Mouse (Mus musculus): ENCODE results near the gene Kifc5b. TPM values are rescaled to one million over a fixed set of nuclear protein-coding genes. Genes with fewer than 3 reads are reported as not detected.

Gene Kifc5b
- polyA plus RNA-seq, 1 experiment from 2014 or later, result 0.94 TPM

GRCm38 (mm10) chr17:26932839-26933398, 16.0 kb downstream of the Kifc5b start, which contains the start of gene Phf1:
Gene Phf1, plus strand, starts transcription at chr17:26933052.
- H3K27ac ChIP-seq (ENCODE audit: low read depth, low read length), result peak within 1 kb of the TSS; percentile 71
- 0 out of 2 replicates have a peak, but pooled peaks cover 6% of the 10 kb centered on the region for H3K4me1 ChIP-seq (replicated peaks; ENCODE audit: control insufficient read depth, insufficient read depth, low read length)
- peak within 1 kb of the TSS; percentile 82 for H3K4me3 ChIP-seq (ENCODE audit: low read depth, low read length)
- peak within 1 kb of the TSS; percentile 76 for H3K9ac ChIP-seq (ENCODE audit: low read depth, low read length)
- H3K36me3 ChIP-seq (ENCODE audit: control insufficient read depth, insufficient read depth), result peaks cover 37% of the 10 kb centered on the region
- under 1% methylated on average over 29 of the region's 43 CpGs for WGBS
- peak within 1 kb of the TSS; percentile 98 for H3K4me2 ChIP-seq (replicated peaks; ENCODE audit: low read depth)
- no peaks in the 10 kb centered on the region for H3K27me3 ChIP-seq (replicated peaks; ENCODE audit: control insufficient read depth, insufficient read depth, low read length)
- no peaks in the 10 kb centered on the region for H3K9me3 ChIP-seq (ENCODE audit: control insufficient read depth)
- TF ChIP-seq CTCF (IDR thresholded peaks at IDR 0.05; ENCODE audit: low read depth), result no peak
- ATAC-seq, result peak; percentile 87

DNA sequence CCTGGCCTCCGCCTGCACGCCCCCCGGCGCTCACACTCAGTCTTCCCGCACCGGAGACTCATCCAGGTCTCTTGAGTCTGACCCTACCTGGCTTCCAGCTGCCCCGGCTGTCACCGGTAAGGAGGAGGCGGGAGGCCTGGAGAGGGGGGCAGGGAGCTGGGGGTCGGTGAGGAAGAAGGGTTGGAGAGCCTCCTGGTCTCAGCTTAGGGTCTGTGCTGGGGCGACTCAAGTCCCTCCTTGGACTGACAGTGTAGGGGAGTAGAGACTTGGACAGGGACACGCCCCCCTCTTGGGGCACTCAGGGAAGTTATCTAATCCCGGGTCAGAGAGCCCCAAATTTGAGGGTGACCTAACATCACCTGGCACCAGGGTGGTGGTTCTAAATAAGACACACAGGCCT, 16.5 kb downstream of the Kifc5b start:
- ATAC-seq, result peak; percentile 3; the same call in 1 of the 2 replicates
- peak overlapping the region; percentile 76 for H3K9ac ChIP-seq (ENCODE audit: low read depth, low read length)
- peak overlapping the region; percentile 98 for H3K4me2 ChIP-seq (replicated peaks; ENCODE audit: low read depth)
- no peaks in the 10 kb centered on the region for H3K27me3 ChIP-seq (replicated peaks; ENCODE audit: control insufficient read depth, insufficient read depth, low read length)
- H3K36me3 ChIP-seq (ENCODE audit: control insufficient read depth, insufficient read depth), result peaks cover 37% of the 10 kb centered on the region
- H3K4me3 ChIP-seq (ENCODE audit: low read depth, low read length), result peak overlapping the region; percentile 82
- H3K27ac ChIP-seq (ENCODE audit: low read depth, low read length), result peak overlapping the region; percentile 71
- TF ChIP-seq CTCF (IDR thresholded peaks at IDR 0.05; ENCODE audit: low read depth), result 0 out of 2 replicates have a peak, but pooled peaks have one; percentile 15
- no peaks in the 10 kb centered on the region for H3K9me3 ChIP-seq (ENCODE audit: control insufficient read depth)
- 0 out of 2 replicates have a peak, but pooled peaks cover 6% of the 10 kb centered on the region for H3K4me1 ChIP-seq (replicated peaks; ENCODE audit: control insufficient read depth, insufficient read depth, low read length)
- 4% methylated on average over 13 of the region's 13 CpGs for WGBS

DNA sequence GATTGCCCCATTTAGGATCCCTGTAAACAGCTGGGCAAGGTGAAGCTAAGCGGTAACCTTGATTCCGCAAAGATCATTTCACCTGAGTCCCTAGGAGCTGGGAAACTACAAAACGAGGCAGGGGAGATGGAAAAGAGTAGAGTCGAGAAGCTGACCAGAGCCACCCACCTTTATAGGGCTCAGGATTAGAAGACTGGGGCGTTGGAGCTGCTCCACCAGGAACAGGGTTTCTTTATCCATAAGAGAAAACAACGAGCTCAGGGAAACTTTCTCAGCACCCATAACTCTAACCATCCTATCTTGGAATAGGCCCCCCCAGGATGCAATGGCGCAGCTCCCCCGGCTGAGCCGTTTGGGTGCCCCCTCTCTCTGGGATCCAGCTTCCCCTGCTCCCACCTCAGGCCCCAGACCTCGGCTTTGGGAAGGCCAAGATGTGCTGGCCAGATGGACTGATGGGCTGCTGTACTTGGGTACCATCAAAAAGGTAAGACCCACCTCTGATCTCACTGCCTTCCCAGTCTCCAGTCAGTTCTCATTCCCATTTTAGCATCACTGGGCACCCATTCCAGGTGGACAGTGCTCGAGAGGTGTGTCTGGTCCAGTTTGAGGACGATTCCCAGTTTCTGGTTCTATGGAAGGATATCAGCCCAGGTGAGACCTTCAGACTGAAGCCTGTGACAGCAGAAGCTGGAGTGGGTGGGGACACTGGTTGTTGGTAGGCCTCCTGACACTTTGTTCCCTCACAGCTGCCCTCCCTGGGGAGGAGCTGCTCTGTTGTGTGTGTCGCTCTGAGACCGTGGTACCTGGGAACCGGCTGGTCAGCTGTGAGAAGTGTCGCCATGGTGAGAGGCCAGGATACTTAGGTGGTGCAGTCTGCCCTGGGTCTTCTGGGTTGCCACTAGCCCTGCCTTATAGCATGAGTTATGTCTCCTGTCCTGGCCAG, 17.3 kb downstream of the Kifc5b start:
- peak overlapping the region; percentile 76 for H3K9ac ChIP-seq (ENCODE audit: low read depth, low read length)
- no peaks in the 10 kb centered on the region for H3K27me3 ChIP-seq (replicated peaks; ENCODE audit: control insufficient read depth, insufficient read depth, low read length)
- H3K4me1 ChIP-seq (replicated peaks; ENCODE audit: control insufficient read depth, insufficient read depth, low read length), result 0 out of 2 replicates have a peak, but pooled peaks cover 6% of the 10 kb centered on the region
- 72% methylated on average over 16 of the region's 16 CpGs for WGBS
- peak overlapping the region; percentile 82 for H3K4me3 ChIP-seq (ENCODE audit: low read depth, low read length)
- peak overlapping the region; percentile 98 for H3K4me2 ChIP-seq (replicated peaks; ENCODE audit: low read depth)
- peaks cover 33% of the 10 kb centered on the region for H3K36me3 ChIP-seq (ENCODE audit: control insufficient read depth, insufficient read depth)
- H3K9me3 ChIP-seq (ENCODE audit: control insufficient read depth), result no peaks in the 10 kb centered on the region
- TF ChIP-seq CTCF (IDR thresholded peaks at IDR 0.05; ENCODE audit: low read depth), result no peak
- no peak for ATAC-seq
- no peak overlapping the region; the same call in 1 of the 2 replicates for H3K27ac ChIP-seq (ENCODE audit: low read depth, low read length)

- no peak for ATAC-seq
Observed at GRCm38 (mm10) chr17:26935027-26935426, 18.1 kb downstream of the Kifc5b start.

GRCm38 (mm10) chr17:26936453-26936852, 19.6 kb downstream of the Kifc5b start:
- ATAC-seq, result no peak
- H3K27me3 ChIP-seq (replicated peaks; ENCODE audit: control insufficient read depth, insufficient read depth, low read length), result no peaks in the 10 kb centered on the region
- no peak for TF ChIP-seq CTCF (IDR thresholded peaks at IDR 0.05; ENCODE audit: low read depth)
- H3K27ac ChIP-seq (ENCODE audit: low read depth, low read length), result no peak overlapping the region
- H3K4me1 ChIP-seq (replicated peaks; ENCODE audit: control insufficient read depth, insufficient read depth, low read length), result 0 out of 2 replicates have a peak, but pooled peaks cover 6% of the 10 kb centered on the region
- 79% methylated on average over 12 of the region's 12 CpGs for WGBS
- H3K9me3 ChIP-seq (ENCODE audit: control insufficient read depth), result no peaks in the 10 kb centered on the region
- no peak overlapping the region for H3K4me2 ChIP-seq (replicated peaks; ENCODE audit: low read depth)
- no peak overlapping the region for H3K4me3 ChIP-seq (ENCODE audit: low read depth, low read length)
- no peak overlapping the region for H3K9ac ChIP-seq (ENCODE audit: low read depth, low read length)
- peaks cover 28% of the 10 kb centered on the region; the same call in 1 of the 2 replicates for H3K36me3 ChIP-seq (ENCODE audit: control insufficient read depth, insufficient read depth)

More at GRCm38 (mm10) chr17:26935027-26935426, 18.1 kb downstream of the Kifc5b start:
- no peak overlapping the region for H3K27ac ChIP-seq (ENCODE audit: low read depth, low read length)
- no peak overlapping the region for H3K4me3 ChIP-seq (ENCODE audit: low read depth, low read length)
- 0 out of 2 replicates have a peak, but pooled peaks cover 6% of the 10 kb centered on the region for H3K4me1 ChIP-seq (replicated peaks; ENCODE audit: control insufficient read depth, insufficient read depth, low read length)
- H3K9me3 ChIP-seq (ENCODE audit: control insufficient read depth), result no peaks in the 10 kb centered on the region
- no peak overlapping the region for H3K4me2 ChIP-seq (replicated peaks; ENCODE audit: low read depth)
- H3K36me3 ChIP-seq (ENCODE audit: control insufficient read depth, insufficient read depth), result peaks cover 28% of the 10 kb centered on the region; the same call in 1 of the 2 replicates
- TF ChIP-seq CTCF (IDR thresholded peaks at IDR 0.05; ENCODE audit: low read depth), result no peak
- WGBS, result 92% methylated on average over 9 of the region's 9 CpGs
- no peaks in the 10 kb centered on the region for H3K27me3 ChIP-seq (replicated peaks; ENCODE audit: control insufficient read depth, insufficient read depth, low read length)
- no peak overlapping the region for H3K9ac ChIP-seq (ENCODE audit: low read depth, low read length)
